11 mouse cellular contexts compared by ENCODE assay signal in the genomic region with DNA sequence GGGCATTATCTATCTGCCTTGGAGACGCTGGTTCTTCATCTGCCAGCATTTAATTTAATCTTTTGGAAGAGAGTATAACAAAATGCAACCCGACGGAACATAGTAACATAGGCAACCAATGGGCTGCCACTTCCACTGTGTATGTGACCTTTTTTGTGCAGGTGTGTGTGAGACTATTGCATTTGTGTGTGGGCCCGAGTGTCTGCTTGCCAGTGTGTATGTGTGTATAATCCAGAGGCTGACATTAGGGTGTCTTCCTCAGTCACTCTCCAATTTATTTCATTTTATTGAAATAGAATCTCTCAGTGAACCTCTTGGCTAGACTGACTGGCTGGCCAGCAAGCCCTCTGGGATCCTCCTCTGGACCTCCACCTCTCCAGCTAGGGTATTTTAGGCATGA. TPM values are rescaled to one million over a fixed set of nuclear protein-coding genes. Genes with fewer than 3 reads are reported as not detected.
A peak's percentile ranks its signal among the peaks of the same experiment; 100 is the strongest.
DNase-seq lines count a peak whose midpoint lies in the region; ATAC-seq and TF ChIP-seq lines count a peak whose summit lies in the region.
"Had no signal": no experiment of that assay in that cellular context is flagged by ENCODE, and none has a peak within 500 bp of the region (broad histone marks: within the 10 kb centered on the region; RNA-seq: fewer than 3 reads in every experiment).

No protein-coding gene starts in this region.

- peaks cover 6% of the 10 kb centered on the region; the same call in 1 of the 2 replicates for H3K4me1 ChIP-seq in kidney, adult 2 months (ENCODE audit: control insufficient read depth, insufficient read depth, low read length)
- H3K4me1 ChIP-seq in kidney, embryonic 14.5 days (ENCODE audit: control insufficient read depth, insufficient read depth, low read length), result no peaks in the 10 kb centered on the region
- peaks cover 9 to 32% of the 10 kb centered on the region in 2 experiments for H3K4me1 ChIP-seq in CH12.LX (ENCODE audit: control insufficient read depth in 1 of 2, insufficient read depth in 2 of 2)
- H3K4me1 ChIP-seq in brown adipose tissue, adult 24 weeks (ENCODE audit: control insufficient read depth, insufficient read depth, insufficient read length, low read length), result peaks cover 15% of the 10 kb centered on the region
- peaks cover 23% of the 10 kb centered on the region for H3K4me1 ChIP-seq in liver, postnatal 0 days (ENCODE audit: insufficient read depth)
- no peaks in the 10 kb centered on the region for H3K4me1 ChIP-seq in forebrain, embryonic 11.5 days (replicated peaks; ENCODE audit: control insufficient read depth, insufficient read depth, low read length)
- H3K4me1 ChIP-seq: hindbrain, embryonic 15.5 days had no signal

- dilution Hi-C loops in CH12.LX (cut with MboI; ENCODE audit: extremely low pct_ligation_motif_present, extremely low pct_unique_long_range_greater_than_20kb, low sequenced_read_pairs), result no loop called here

- 86% methylated on average over 4 of the region's 4 CpGs for WGBS in kidney, adult 2 months
- 91% methylated on average over 4 of the region's 4 CpGs for WGBS in kidney, embryonic 14.5 days
- 58% methylated on average over 4 of the region's 4 CpGs for WGBS in liver, postnatal 0 days (ENCODE audit: insufficient replicate concordance)
- 91% methylated on average over 4 of the region's 4 CpGs for WGBS in forebrain, embryonic 11.5 days

- in situ Hi-C loops in CH12.LX (cut with MboI; ENCODE audit: low pct_ligation_motif_present, low pct_unique_long_range_greater_than_20kb, low sequenced_read_pairs), result no loop called here

- no peak for TF ChIP-seq EP300 in CH12.LX (IDR thresholded peaks at IDR 0.05; ENCODE audit: low read length)
- TF ChIP-seq EP300 in liver, postnatal 0 days (IDR thresholded peaks at IDR 0.05; ENCODE audit: low read depth), result no peak

- no peaks in the 10 kb centered on the region for H3K27me3 ChIP-seq in kidney, adult 2 months (replicated peaks; ENCODE audit: control insufficient read depth, insufficient read depth, low read length)
- no peaks in the 10 kb centered on the region for H3K27me3 ChIP-seq in kidney, embryonic 14.5 days (ENCODE audit: control insufficient read depth, insufficient read depth, low read length)
- H3K27me3 ChIP-seq in CH12.LX (replicated peaks), result no peaks in the 10 kb centered on the region
- no peaks in the 10 kb centered on the region for H3K27me3 ChIP-seq in liver, postnatal 0 days (ENCODE audit: insufficient read depth, low read length)
- H3K27me3 ChIP-seq in forebrain, embryonic 11.5 days (ENCODE audit: control insufficient read depth, insufficient read depth, low read length), result no peaks in the 10 kb centered on the region
- H3K27me3 ChIP-seq: hindbrain, embryonic 15.5 days had no signal

- DNase-seq in kidney, adult 2 months, result no peak
- DNase-seq in CH12.LX (ENCODE audit: extremely low read depth), result no peak
- DNase-seq in liver, postnatal 0 days, result no peak
- DNase-seq in testis, postnatal 14 days (ENCODE audit: low spot score), result no peak
- no peak for DNase-seq in forebrain, embryonic 11.5 days (ENCODE audit: low spot score)
- DNase-seq: cerebellum, postnatal 25 days; lung, postnatal 14 days; right cerebral cortex, postnatal 4 days had no signal

- no peak overlapping the region for H3K27ac ChIP-seq in kidney, adult 2 months (ENCODE audit: insufficient read depth, low read depth, low read length)
- H3K27ac ChIP-seq in kidney, embryonic 14.5 days (ENCODE audit: low read depth, low read length), result no peak overlapping the region
- H3K27ac ChIP-seq in CH12.LX (ENCODE audit: insufficient read depth, low read depth), result peak overlapping the region; percentile 51; the same call in 1 of the 2 replicates
- H3K27ac ChIP-seq in brown adipose tissue, adult 24 weeks (replicated peaks; ENCODE audit: low read depth, low read length), result no peak overlapping the region; the same call in 1 of the 2 replicates
- 0 out of 2 replicates have a peak overlapping the region, but pooled peaks have one; percentile 26 for H3K27ac ChIP-seq in liver, postnatal 0 days (ENCODE audit: low read depth)
- no peak overlapping the region for H3K27ac ChIP-seq in forebrain, embryonic 11.5 days (ENCODE audit: low read depth, low read length)
- H3K27ac ChIP-seq: hindbrain, embryonic 15.5 days had no signal

- no peak for ATAC-seq in kidney, embryonic 14.5 days (ENCODE audit: low FRiP score, low TSS enrichment)
- ATAC-seq in liver, postnatal 0 days, result no peak
- ATAC-seq in forebrain, embryonic 11.5 days (replicated peaks; ENCODE audit: low FRiP score), result no peak

- no peak for TF ChIP-seq RAD21 in CH12.LX (IDR thresholded peaks at IDR 0.05; ENCODE audit: low read depth, low read length)

- no peak for TF ChIP-seq CTCF in kidney, adult 2 months (conservative IDR thresholded peaks at IDR 0.05; ENCODE audit: insufficient read depth, insufficient read length, low read depth, low read length)
- TF ChIP-seq CTCF in CH12.LX (conservative IDR thresholded peaks at IDR 0.05 in 1 of 2, IDR thresholded peaks at IDR 0.05 in 1 of 2; ENCODE audit: low read depth in 2 of 2, low read length in 2 of 2), result no peak
- no peak for TF ChIP-seq CTCF in liver, postnatal 0 days (IDR thresholded peaks at IDR 0.05; ENCODE audit: low read depth)

- peak overlapping the region; percentile 16 for H3K4me3 ChIP-seq in kidney, adult 2 months (ENCODE audit: insufficient read depth, low read depth, low read length)
- no peak overlapping the region for H3K4me3 ChIP-seq in kidney, embryonic 14.5 days (ENCODE audit: low read length)
- peak overlapping the region; percentile 67 to 95 (median 86) for H3K4me3 ChIP-seq in CH12.LX (replicated peaks in 1 of 3; ENCODE audit: low read depth in 2 of 3, low read length in 2 of 3, poor library complexity in 1 of 3)
- H3K4me3 ChIP-seq in brown adipose tissue, adult 24 weeks (ENCODE audit: insufficient read depth, low read depth, low read length), result peak overlapping the region; percentile 80
- H3K4me3 ChIP-seq in liver, postnatal 0 days (ENCODE audit: low read depth, low read length), result peak overlapping the region; percentile 68
- no peak overlapping the region for H3K4me3 ChIP-seq in forebrain, embryonic 11.5 days (ENCODE audit: low read depth, low read length)
- H3K4me3 ChIP-seq: hindbrain, embryonic 15.5 days had no signal

- H3K9ac ChIP-seq in kidney, embryonic 14.5 days (ENCODE audit: low read depth, low read length), result no peak overlapping the region
- peak overlapping the region; percentile 85 for H3K9ac ChIP-seq in CH12.LX (ENCODE audit: insufficient read depth, low read depth)
- peak overlapping the region; percentile 77 for H3K9ac ChIP-seq in liver, postnatal 0 days (replicated peaks)
- no peak overlapping the region for H3K9ac ChIP-seq in forebrain, embryonic 11.5 days (ENCODE audit: low read length)
- H3K9ac ChIP-seq: hindbrain, embryonic 15.5 days had no signal

- no peaks in the 10 kb centered on the region for H3K9me3 ChIP-seq in kidney, embryonic 14.5 days (ENCODE audit: control insufficient read depth, low read length)
- H3K9me3 ChIP-seq in CH12.LX (replicated peaks; ENCODE audit: low read length), result no peaks in the 10 kb centered on the region
- no peaks in the 10 kb centered on the region for H3K9me3 ChIP-seq in liver, postnatal 0 days (ENCODE audit: low read length)
- no peaks in the 10 kb centered on the region for H3K9me3 ChIP-seq in forebrain, embryonic 11.5 days (ENCODE audit: control insufficient read depth, low read length)
- H3K9me3 ChIP-seq: hindbrain, embryonic 15.5 days had no signal

- H3K4me2 ChIP-seq in kidney, embryonic 14.5 days (replicated peaks; ENCODE audit: low read depth, low read length), result no peak overlapping the region
- peak overlapping the region; percentile 85 for H3K4me2 ChIP-seq in CH12.LX (ENCODE audit: insufficient read depth, low read depth, poor library complexity, severe bottlenecking)
- H3K4me2 ChIP-seq in liver, postnatal 0 days (ENCODE audit: low read depth, low read length), result peak overlapping the region; percentile 85
- no peak overlapping the region for H3K4me2 ChIP-seq in forebrain, embryonic 11.5 days (ENCODE audit: low read depth, low read length, severe bottlenecking)

- no peaks in the 10 kb centered on the region for H3K36me3 ChIP-seq in kidney, adult 2 months (ENCODE audit: control insufficient read depth, insufficient read depth, low read length)
- H3K36me3 ChIP-seq in kidney, embryonic 14.5 days (ENCODE audit: control insufficient read depth, insufficient read depth, low read length), result no peaks in the 10 kb centered on the region
- H3K36me3 ChIP-seq in CH12.LX (replicated peaks in 1 of 2; ENCODE audit: control insufficient read depth in 1 of 2, insufficient read depth in 1 of 2, low read length in 1 of 2), result peaks cover 13 to 29% of the 10 kb centered on the region in 2 experiments
- H3K36me3 ChIP-seq in liver, postnatal 0 days (replicated peaks; ENCODE audit: insufficient read depth, low read length), result peaks cover 24% of the 10 kb centered on the region
- H3K36me3 ChIP-seq in forebrain, embryonic 11.5 days (ENCODE audit: control insufficient read depth, insufficient read depth, low read length), result no peaks in the 10 kb centered on the region
- H3K36me3 ChIP-seq: hindbrain, embryonic 15.5 days had no signal

- no peak for TF ChIP-seq POLR2A in kidney, adult 2 months (IDR thresholded peaks at IDR 0.05; ENCODE audit: low read depth, low read length)
- no peak for TF ChIP-seq POLR2A in CH12.LX (IDR thresholded peaks at IDR 0.05; ENCODE audit: low read depth, low read length)

- H3K79me2 ChIP-seq in CH12.LX (replicated peaks; ENCODE audit: control insufficient read depth, extremely low read depth, insufficient read depth, poor library complexity, severe bottlenecking), result peaks cover 39% of the 10 kb centered on the region

RNA-seq across cellular contexts. Expression of gene Irgm2, which starts 0.8 kb away (rescaled TPM):
- polyA plus RNA-seq in kidney, adult 2 months (2012; rRNA removed), result 14.7 and 18.9 TPM in 2 replicates
- polyA plus RNA-seq in kidney, embryonic 14.5 days (2014; fragmentation: Nextera tagmentation; extraction: Ambion mirVana), result 0.84 and 1.9 TPM in 2 replicates
- total RNA-seq in CH12.LX (2012; rRNA removed), result 4.3 and 4.7 TPM in 2 replicates
- total RNA-seq in CH12.LX (2014; rRNA removed), result 3.8 and 4.3 TPM in 2 replicates
- polyA plus RNA-seq in CH12.LX (2012; ENCODE audit: insufficient read length, low read depth), result 4.7 and 5.2 TPM in 2 replicates
- polyA plus RNA-seq in brown adipose tissue, adult 24 weeks (2012; ENCODE audit: insufficient read depth, insufficient read length, missing spikeins), result 7.5 and 7.9 TPM in 2 replicates
- polyA plus RNA-seq in liver, postnatal 0 days (2015; fragmentation: Nextera tagmentation; extraction: Ambion mirVana), result 17.2 and 18.2 TPM in 2 replicates
- 0.28 and 0.47 TPM in 2 replicates for polyA plus RNA-seq in forebrain, embryonic 11.5 days (2014; fragmentation: Nextera tagmentation; extraction: Ambion mirVana)

RNA-seq across cellular contexts. Expression of gene Igtp, which starts 0.9 kb away (rescaled TPM):
- polyA plus RNA-seq in kidney, adult 2 months (2012; rRNA removed), result 15.9 and 18.6 TPM in 2 replicates
- polyA plus RNA-seq in kidney, embryonic 14.5 days (2014; fragmentation: Nextera tagmentation; extraction: Ambion mirVana), result 3.3 and 4.2 TPM in 2 replicates
- 115 and 143 TPM in 2 replicates for total RNA-seq in CH12.LX (2012; rRNA removed)
- 107 and 108 TPM in 2 replicates for total RNA-seq in CH12.LX (2014; rRNA removed)
- polyA plus RNA-seq in CH12.LX (2012; ENCODE audit: insufficient read length, low read depth), result 66.1 and 70.3 TPM in 2 replicates
- 10.2 and 13.9 TPM in 2 replicates for polyA plus RNA-seq in brown adipose tissue, adult 24 weeks (2012; ENCODE audit: insufficient read depth, insufficient read length, missing spikeins)
- polyA plus RNA-seq in liver, postnatal 0 days (2015; fragmentation: Nextera tagmentation; extraction: Ambion mirVana), result 42.4 and 43.7 TPM in 2 replicates
- 2.0 and 2.3 TPM in 2 replicates for polyA plus RNA-seq in forebrain, embryonic 11.5 days (2014; fragmentation: Nextera tagmentation; extraction: Ambion mirVana)

RNA-seq across cellular contexts. Expression of gene Mrpl22, which starts 28.8 kb away (rescaled TPM):
- 52.1 and 78.2 TPM in 2 replicates for polyA plus RNA-seq in kidney, adult 2 months (2012; rRNA removed)
- polyA plus RNA-seq in kidney, embryonic 14.5 days (2014; fragmentation: Nextera tagmentation; extraction: Ambion mirVana), result 137 and 186 TPM in 2 replicates
- 89.1 and 112 TPM in 2 replicates for total RNA-seq in CH12.LX (2012; rRNA removed)
- total RNA-seq in CH12.LX (2014; rRNA removed), result 115 and 124 TPM in 2 replicates
- polyA plus RNA-seq in CH12.LX (2012; ENCODE audit: insufficient read length, low read depth), result 110 and 133 TPM in 2 replicates
- polyA plus RNA-seq in brown adipose tissue, adult 24 weeks (2012; ENCODE audit: insufficient read depth, insufficient read length, missing spikeins), result 69.5 and 84.9 TPM in 2 replicates
- 87.7 and 87.9 TPM in 2 replicates for polyA plus RNA-seq in liver, postnatal 0 days (2015; fragmentation: Nextera tagmentation; extraction: Ambion mirVana)
- polyA plus RNA-seq in forebrain, embryonic 11.5 days (2014; fragmentation: Nextera tagmentation; extraction: Ambion mirVana), result 119 TPM in 2 replicates

RNA-seq across cellular contexts. Expression of gene Gemin5, which starts 31.9 kb away (rescaled TPM):
- polyA plus RNA-seq in kidney, adult 2 months (2012; rRNA removed), result 5.3 and 6.3 TPM in 2 replicates
- polyA plus RNA-seq in kidney, embryonic 14.5 days (2014; fragmentation: Nextera tagmentation; extraction: Ambion mirVana), result 27.1 and 35.7 TPM in 2 replicates
- total RNA-seq in CH12.LX (2012; rRNA removed), result 88.6 and 101 TPM in 2 replicates
- 63.7 and 66.7 TPM in 2 replicates for total RNA-seq in CH12.LX (2014; rRNA removed)
- 81.7 and 89.6 TPM in 2 replicates for polyA plus RNA-seq in CH12.LX (2012; ENCODE audit: insufficient read length, low read depth)
- polyA plus RNA-seq in brown adipose tissue, adult 24 weeks (2012; ENCODE audit: insufficient read depth, insufficient read length, missing spikeins), result 3.3 and 3.4 TPM in 2 replicates
- polyA plus RNA-seq in liver, postnatal 0 days (2015; fragmentation: Nextera tagmentation; extraction: Ambion mirVana), result 4.2 and 5.3 TPM in 2 replicates
- polyA plus RNA-seq in forebrain, embryonic 11.5 days (2014; fragmentation: Nextera tagmentation; extraction: Ambion mirVana), result 27.4 and 27.7 TPM in 2 replicates

Comparison
In these comparisons a context has a peak if more than half of its experiments do, and no peak if none do; other contexts are left out.
1. H3K4me3 ChIP-seq: peak in kidney, adult 2 months (single experiment), CH12.LX (3 of 3), brown adipose tissue, adult 24 weeks (single experiment) and liver, postnatal 0 days (single experiment); none in kidney, embryonic 14.5 days (single experiment) and forebrain, embryonic 11.5 days (single experiment).
2. H3K27ac ChIP-seq: peak in CH12.LX (single experiment) and liver, postnatal 0 days (single experiment); none in kidney, adult 2 months (single experiment), kidney, embryonic 14.5 days (single experiment), brown adipose tissue, adult 24 weeks (single experiment) and forebrain, embryonic 11.5 days (single experiment).
3. H3K4me2 ChIP-seq: peak in CH12.LX (single experiment) and liver, postnatal 0 days (single experiment); none in kidney, embryonic 14.5 days (single experiment) and forebrain, embryonic 11.5 days (single experiment).
4. H3K9ac ChIP-seq: peak in CH12.LX (single experiment) and liver, postnatal 0 days (single experiment); none in kidney, embryonic 14.5 days (single experiment) and forebrain, embryonic 11.5 days (single experiment).